Mouse (Mus musculus) embryonic stem cell, embryonic (primary cell): ENCODE results near the gene Tpd52l2.

Source experiments
- CTCF ChIA-PET, 4 experiments: fragments of 300-600 bp in 2 of 4; fragments of 350-600 bp in 2 of 4; sonication (Branson Sonifier 250); formaldehyde crosslinking; loops; one replicate each; lab custom pipeline; 2022; ENCODE audit warnings: inconsistent platforms in 2 of 4; lab: Charles Lee
- POLR2A ChIA-PET, 4 experiments: fragments of 300-600 bp in 2 of 4; fragments of 350-600 bp in 2 of 4; sonication (Branson Sonifier 250); formaldehyde crosslinking; loops; one replicate each; lab custom pipeline; 2022; ENCODE audit warnings: antibody characterized with exemption in 4 of 4, inconsistent platforms in 1 of 4; lab: Charles Lee

Tpd52l2 gene

DNA sequence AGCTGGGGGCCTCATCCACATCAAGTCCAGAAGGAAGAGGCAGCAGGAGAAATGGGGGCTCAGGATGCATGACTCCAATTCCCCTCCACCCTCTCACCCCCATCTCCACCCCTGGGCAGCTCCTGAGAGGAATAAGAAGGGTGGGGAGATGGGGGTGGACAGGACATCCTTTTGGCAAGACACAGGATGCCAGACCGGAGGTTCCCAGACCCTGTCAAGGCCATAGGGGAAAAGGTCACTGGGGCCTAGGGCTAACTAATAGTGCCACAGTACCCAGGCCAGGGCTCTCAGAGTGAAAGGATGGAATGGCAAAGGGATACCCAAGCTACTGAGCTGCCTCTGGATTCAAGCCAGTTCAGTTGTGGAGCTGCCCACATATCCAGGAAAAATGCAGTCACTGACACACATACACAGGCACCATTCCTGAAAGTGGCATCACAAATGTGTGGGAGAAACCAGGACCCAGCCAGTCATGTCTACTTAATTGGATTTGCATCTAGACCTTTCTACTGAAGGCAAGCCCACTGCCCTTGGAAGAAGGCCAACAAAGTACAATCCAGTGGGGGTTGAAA, 24.6 kb upstream of the Tpd52l2 start:
- POLR2A ChIA-PET = interaction anchor here in 1 of 4 experiments (1.2 kb wide), 1 partner anchor 9 kb away, joined by 4 read pairs; no protein-coding TSS in a partner anchor

DNA sequence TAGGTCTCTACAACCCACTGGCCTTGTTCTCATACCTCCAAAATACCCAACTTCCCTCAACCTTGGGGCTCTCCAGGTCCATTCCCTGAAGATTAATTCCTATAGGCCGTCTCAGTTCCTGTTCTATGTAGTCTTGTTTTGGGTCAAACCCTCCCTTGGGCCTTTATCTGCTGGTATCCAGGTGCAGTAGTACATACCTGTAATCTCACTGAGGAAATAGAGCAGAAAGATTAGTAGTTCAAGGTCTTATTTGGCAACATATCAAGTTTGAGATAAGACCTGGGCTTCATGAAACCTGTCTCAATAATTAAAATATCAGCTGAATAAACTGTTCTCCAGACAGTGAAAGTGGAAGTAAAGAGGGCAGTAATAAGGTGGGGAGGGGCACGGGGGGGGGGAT, 13.8 kb upstream of the Tpd52l2 start:
- ChIA-PET CTCF (interaction anchor here (0.5 to 3.6 kb wide), 13 partner anchors 10 to 519 kb away, joined by 3 to 19 read pairs (median 3); partner anchors contain the start of genes Tpd52l2 (in 3 of the 4) and Abhd16b (in 1 of the 4)), POLR2A (interaction anchor here (0.6 to 10.4 kb wide), 11 partner anchors 8 to 116 kb away, joined by 3 to 94 read pairs (median 3); partner anchors contain the start of genes Abhd16b (in 2 of the 4), Tpd52l2 (in 2 of the 4), Dnajc5 (in 1 of the 4) and Samd10 (in 1 of the 4))

More for the DNA sequence above, 24.6 kb upstream of the Tpd52l2 start:
- CTCF ChIA-PET = no interaction called here

DNA sequence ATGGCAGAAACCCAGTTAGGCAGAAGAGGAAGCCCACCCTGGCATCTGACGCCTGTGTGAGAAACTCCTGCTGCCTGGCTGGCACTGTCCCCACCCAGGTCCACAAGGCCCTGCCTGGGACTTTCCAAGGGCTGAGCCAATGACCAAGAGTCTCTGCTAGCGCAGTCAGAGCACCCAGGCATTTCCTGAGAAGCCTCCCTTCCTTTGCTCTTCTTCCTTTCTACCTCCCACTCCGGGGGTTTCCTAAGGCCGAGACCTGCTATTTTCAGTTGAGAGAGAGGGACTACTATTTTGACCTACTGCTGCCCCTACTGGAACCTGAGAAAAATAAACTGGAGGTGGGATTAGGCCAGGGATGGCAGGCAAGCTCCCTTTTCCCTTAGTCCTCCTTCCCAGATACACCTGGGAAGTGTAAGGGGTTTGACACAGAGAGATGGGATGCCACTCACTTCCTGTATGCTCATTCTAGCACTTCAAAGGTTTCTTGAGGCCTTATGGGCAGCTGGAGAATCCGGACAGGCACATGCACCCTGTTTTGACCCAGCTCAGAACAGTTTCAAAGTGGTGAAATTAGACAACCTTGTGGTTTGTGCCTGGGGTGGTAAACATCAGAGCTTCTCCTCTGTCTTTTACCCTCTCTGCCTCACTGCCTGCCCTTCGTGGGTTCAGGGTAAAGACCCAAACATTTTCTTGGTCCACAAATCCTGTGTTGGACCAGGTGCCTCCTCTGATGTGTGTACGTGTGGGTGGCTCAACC, 13.2 kb upstream of the Tpd52l2 start:
- POLR2A ChIA-PET = interaction anchor here (0.6 to 10.4 kb wide), 14 partner anchors 8 to 116 kb away, joined by 3 to 94 read pairs (median 3); partner anchors contain the start of genes Abhd16b (in 3 of the 4), Tpd52l2 (in 2 of the 4), Dnajc5 (in 1 of the 4) and Samd10 (in 1 of the 4)
- CTCF ChIA-PET = interaction anchor here (0.5 to 3.6 kb wide), 15 partner anchors 9 to 520 kb away, joined by 3 to 19 read pairs (median 3); partner anchors contain the start of genes Tpd52l2 (in 3 of the 4) and Abhd16b (in 2 of the 4)

DNA sequence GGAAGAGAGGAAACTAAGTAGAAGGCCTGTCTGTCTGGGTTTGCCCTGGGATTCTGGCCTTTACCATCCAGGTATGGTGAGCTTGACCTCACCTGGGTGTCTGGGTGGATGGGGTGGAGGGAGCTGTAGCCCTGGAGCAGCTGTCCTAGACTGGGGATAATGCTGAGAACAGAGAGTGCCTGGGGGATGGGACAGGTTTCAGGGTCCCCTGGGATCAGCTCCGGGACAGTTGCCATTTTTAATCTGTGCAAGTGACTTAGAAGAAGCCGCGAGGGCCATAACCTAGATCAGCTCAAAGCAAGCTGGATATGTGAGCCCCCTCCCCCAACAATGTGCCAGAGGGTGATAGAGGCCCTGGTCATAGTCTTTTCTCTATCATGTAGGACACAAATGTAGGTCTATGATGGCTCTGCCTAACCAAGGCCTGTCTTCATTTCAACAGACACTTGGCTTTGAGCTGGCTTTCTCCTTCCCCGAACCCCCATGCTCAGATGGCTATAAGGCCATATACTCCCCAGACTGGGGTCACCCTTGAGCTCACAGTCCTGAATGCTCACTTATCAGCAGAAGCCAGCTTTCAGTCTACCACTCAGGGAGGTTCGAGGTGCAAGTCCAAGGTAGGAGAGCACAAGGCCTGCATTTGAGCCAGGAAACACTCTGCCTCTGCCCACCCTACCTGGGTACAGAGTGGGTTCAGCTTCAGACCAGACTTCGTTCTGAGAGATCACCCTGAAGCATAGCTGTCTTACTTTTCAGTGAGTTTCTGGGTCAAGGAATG, 12.3 kb upstream of the Tpd52l2 start:
- ChIA-PET POLR2A (interaction anchor here in 3 of 4 experiments (0.5 to 10.4 kb wide), 12 partner anchors 9 to 114 kb away, joined by 3 to 94 read pairs (median 6); partner anchors contain the start of genes Abhd16b (in 3 of the 3), Dnajc5 (in 2 of the 3) and Tpd52l2 (in 2 of the 3)), CTCF (interaction anchor here in 3 of 4 experiments (0.7 to 3.6 kb wide), 7 partner anchors 9 to 92 kb away, joined by 3 to 19 read pairs (median 4); partner anchors contain the start of genes Abhd16b (in 1 of the 3) and Tpd52l2 (in 1 of the 3))

DNA sequence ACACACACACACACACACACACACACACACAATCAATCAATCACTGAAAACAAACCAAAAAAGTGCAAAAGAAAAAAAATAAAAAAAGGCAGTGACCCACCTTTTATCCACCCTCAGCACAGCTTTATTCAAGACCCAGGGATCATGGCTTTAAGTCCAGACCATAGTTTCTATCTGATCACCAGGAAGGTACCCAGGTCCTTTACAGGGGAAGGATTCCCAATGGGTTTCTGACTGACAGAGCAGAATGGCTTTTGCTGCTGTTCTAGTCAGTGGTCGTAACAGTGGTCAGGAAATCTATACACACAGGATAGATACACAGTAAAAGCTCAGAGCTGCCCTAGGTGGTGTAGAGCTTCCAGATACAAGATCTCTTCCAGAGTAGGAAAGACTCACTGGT, 11.2 kb upstream of the Tpd52l2 start:
- ChIA-PET POLR2A (interaction anchor here in 2 of 4 experiments (1.1 to 10.4 kb wide), 6 partner anchors 11 to 153 kb away, joined by 3 to 94 read pairs (median 11); partner anchors contain the start of genes Dnajc5 (in 2 of the 2), Tpd52l2 (in 2 of the 2) and Abhd16b (in 1 of the 2)), CTCF (interaction anchor here in 3 of 4 experiments (0.6 to 3.6 kb wide), 4 partner anchors 11 to 299 kb away, joined by 3 to 19 read pairs (median 4); partner anchors contain the start of gene Tpd52l2 (in 1 of the 3))

DNA sequence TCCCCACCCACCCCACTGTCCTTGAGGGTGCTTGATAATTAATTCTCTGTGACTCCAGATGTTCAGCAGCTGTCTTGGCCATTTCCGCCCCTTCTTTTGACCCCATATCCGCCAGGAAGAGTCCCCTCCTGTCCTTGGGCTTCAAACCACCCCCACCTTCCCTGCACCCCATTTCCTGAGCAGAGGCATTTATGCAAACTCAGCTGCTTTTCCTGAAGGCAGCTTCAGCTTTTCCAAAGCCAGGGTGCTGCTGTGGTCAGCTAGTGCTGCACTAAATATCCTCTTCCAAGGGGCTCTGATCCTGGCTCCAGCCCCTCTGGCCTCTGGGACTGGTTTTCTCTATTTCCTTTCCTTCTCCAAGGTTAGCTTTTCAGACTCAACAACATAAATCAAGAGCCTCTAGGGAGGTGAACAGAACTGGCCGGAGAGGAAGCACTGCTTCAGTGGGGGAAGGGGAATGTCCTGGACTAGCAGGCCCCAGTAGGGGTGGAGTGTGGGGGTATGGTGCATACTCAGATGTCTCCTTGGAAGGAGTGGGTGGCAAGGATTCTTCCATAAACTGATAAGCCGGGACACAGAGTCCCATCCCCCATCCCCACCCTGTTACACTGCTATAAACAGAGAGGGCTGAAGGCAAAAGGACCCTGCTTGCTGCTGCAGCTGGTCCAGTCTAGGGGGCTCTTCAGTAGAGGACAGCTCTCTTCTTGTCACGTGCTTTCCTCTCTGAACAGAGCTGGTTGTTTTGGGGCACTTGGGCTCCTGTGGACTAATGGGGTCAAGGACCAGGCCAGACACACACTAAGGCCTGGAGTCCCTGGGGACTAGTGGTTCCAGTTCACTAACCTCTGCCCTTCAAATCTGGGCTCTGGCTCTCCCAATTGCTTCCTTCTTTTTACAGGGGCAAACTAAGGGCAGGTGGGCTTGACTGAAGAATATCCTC, 9.3 kb upstream of the Tpd52l2 start:
- POLR2A ChIA-PET = interaction anchor here (0.6 to 10.4 kb wide), 18 partner anchors 9 to 1933 kb away, joined by 3 to 94 read pairs (median 3); partner anchors contain the start of genes Tpd52l2 (in 3 of the 4), Dnajc5 (in 2 of the 4), Abhd16b (in 1 of the 4) and Ppdpf (in 1 of the 4)
- CTCF ChIA-PET = interaction anchor here in 3 of 4 experiments (0.5 to 1.9 kb wide), 5 partner anchors 8 to 39 kb away, joined by 3 to 8 read pairs (median 4); partner anchors contain the start of gene Tpd52l2 (in 2 of the 3)

DNA sequence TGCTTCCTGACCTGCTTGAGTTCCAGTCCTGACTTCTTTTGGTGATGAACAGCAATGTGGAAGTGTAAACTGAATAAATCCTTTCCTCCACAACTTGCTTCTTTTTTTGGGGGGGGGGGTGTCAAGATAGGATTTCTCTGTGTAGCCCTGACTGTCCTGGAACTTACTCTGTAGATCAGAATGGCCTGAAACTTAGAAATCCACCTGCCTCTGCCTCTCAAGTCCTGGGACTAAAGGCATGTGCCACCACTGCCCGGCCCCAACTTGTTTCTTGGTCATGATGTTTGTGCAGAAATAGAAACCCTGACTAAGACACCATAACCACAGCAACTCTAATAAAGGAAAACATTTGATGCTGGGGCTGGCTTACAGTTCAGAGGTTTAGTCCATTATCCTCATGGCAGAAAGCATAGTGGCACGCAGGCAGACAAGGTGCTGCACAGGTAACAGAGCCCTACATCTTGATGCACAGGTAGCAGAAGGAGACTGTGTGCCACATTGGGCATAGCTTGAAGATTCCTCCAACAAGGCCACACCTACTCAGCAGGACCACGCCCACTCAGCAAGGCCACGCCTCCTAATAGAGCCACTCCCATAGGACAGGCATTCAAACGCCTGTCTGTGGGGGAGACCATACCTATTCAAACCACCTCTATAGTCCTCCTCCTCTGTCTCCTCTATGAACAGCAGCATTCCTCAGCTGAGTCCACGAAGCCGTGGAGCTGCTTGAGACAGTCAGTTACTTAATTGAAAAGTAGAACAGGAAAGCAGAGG, 5.3 kb upstream of the Tpd52l2 start:
- POLR2A ChIA-PET = interaction anchor here in 3 of 4 experiments (0.5 to 13.6 kb wide), 20 partner anchors 8 to 401 kb away, joined by 3 to 94 read pairs (median 4); partner anchors contain the start of genes Dnajc5 (in 3 of the 3) and Samd10 (in 1 of the 3)

DNA sequence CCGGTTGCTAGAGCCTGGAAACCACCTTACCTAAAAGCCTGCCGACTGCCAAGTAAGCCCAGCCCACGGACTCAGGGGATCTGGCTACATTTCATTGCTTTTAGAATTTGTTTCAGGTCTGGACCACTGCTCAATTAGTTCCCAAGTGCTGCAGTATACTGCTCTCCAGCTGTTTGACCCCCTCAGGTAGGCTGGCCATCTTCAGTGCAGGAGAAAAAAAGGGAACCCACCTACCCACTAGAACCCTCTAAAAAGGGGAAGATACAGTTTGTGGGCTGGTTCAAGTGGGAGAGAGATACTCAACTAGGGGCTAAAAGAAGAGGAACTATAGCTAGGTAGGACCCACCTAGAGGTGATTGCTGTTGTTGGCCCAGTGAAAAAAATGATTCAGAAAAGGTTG, 4.7 kb upstream of the Tpd52l2 start:
- ChIA-PET POLR2A (interaction anchor here (0.5 to 13.6 kb wide), 19 partner anchors 9 to 402 kb away, joined by 3 to 94 read pairs (median 4); partner anchors contain the start of genes Dnajc5 (in 3 of the 4) and Lime1 (in 1 of the 4)), CTCF (interaction anchor here in 2 of 4 experiments (1.2 to 2.3 kb wide), 4 partner anchors 8 to 100 kb away, joined by 3 to 9 read pairs (median 4); no protein-coding TSS in a partner anchor)

More for the DNA sequence above, 5.3 kb upstream of the Tpd52l2 start:
- CTCF ChIA-PET = interaction anchor here in 2 of 4 experiments (0.5 to 1.6 kb wide), 6 partner anchors 29 to 305 kb away, joined by 3 to 4 read pairs (median 3); partner anchors contain the start of gene Ppdpf (in 1 of the 2)

DNA sequence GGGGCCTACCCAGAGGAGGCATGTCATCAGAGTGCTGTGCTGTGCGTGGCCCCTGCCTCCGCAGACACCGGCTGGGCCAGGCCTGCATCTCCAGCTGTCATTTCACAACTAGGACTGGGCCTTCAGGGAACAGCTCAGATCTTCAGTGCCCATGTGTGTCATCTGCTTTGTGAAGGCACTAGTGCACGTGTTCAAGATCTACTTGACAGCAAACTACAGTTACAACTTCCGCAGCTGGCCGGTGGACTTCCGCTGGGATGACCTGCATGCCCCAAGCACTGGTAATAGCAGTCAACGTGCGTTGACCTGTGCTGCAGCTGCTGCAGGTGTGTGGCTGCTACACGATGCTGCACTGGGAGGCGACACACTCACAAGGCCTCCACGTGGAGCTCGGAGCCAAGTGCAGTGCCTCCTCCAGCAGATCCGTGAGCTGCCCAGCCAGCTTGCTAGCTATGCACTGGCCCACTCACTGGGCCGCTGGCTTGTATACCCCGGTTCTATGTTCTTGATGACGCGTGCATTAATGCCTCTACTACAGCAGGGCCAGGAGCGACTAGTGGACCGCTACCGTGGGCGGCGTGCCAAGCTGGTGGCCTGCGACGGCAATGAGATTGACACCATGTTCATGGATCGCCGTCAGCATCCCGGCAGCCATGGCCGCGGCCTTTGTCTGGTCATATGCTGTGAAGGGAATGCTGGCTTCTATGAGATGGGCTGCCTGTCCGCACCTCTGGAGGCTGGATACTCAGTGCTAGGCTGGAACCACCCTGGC, 3.6 kb upstream of the Tpd52l2 start, which contains the start of gene Abhd16b:
Gene Abhd16b, plus strand, starts transcription at position 51 of the 772 bp plus-strand sequence.
- ChIA-PET POLR2A (interaction anchor here in 3 of 4 experiments (0.5 to 13.6 kb wide), 20 partner anchors 9 to 357 kb away, joined by 3 to 94 read pairs (median 4); partner anchors contain the start of genes Dnajc5 (in 2 of the 3) and Samd10 (in 1 of the 3)), CTCF (interaction anchor here (0.5 to 2.3 kb wide), 12 partner anchors 9 to 585 kb away, joined by 3 to 9 read pairs (median 3); partner anchors contain the start of gene Dnajc5 (in 1 of the 4))

DNA sequence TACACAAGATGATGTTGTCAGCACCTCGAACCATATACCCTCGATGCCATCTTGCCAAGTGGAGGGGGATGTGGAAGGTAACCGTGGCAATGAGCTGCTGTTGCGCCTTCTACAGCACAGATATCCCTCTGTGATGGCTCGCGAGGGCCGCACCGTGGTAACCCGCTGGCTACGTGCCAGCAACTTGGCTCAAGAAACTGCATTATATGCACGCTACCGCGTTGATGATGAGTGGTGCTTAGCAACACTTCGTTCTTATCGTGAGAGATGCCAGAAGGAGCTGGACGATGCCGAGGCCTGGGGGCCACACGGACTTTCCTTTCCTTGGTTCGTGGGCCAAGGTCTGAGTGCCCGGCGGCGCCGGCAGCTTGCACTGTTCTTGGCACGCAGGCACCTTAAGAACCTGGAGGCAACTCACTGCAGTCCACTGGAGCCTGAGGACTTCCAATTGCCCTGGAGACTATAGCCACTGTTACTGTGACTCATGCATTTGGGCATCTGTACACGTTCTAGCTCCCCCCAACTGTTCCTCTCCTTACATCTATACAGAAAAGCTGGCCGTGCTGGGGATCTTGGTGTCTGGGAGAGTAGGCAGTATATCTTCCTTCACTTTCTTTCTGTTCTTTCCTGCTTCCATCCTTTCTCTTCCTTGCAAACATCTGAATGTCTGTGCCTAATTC, 2.5 kb upstream of the Tpd52l2 start:
- ChIA-PET POLR2A (interaction anchor here in 3 of 4 experiments (0.5 to 13.6 kb wide), 13 partner anchors 8 to 777 kb away, joined by 3 to 94 read pairs (median 3); partner anchors contain the start of genes Dnajc5 (in 2 of the 3), Ppdpf (in 1 of the 3) and Zbtb46 (in 1 of the 3)), CTCF (interaction anchor here in 2 of 4 experiments (0.7 to 2.3 kb wide), 3 partner anchors 10 to 586 kb away, joined by 3 to 9 read pairs (median 5); partner anchors contain the start of gene Dnajc5 (in 1 of the 2))

DNA sequence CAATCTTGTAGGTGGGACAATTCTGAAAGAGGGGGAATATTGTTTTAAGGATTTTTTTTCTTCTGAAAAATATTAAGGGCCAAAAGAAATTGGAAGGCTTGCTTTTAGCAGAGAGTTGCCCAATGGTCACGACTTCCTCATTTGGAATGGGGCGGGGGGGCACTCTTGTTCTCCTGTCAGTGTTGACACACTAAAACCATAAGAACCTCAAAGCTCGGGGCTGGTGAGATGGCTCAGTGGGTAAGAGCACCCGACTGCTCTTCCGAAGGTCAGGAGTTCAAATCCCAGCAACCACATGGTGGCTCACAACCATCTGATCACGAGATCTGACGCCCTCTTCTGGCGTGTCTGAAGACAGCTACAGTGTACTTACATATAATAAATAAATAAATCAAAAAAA, 1.1 kb upstream of the Tpd52l2 start:
- ChIA-PET POLR2A (interaction anchor here in 3 of 4 experiments (0.9 to 13.6 kb wide), 25 partner anchors 8 to 575 kb away, joined by 3 to 95 read pairs (median 6); partner anchors contain the start of genes Dnajc5 (in 3 of the 3), Arfrp1 (in 1 of the 3), Rtel1 (in 1 of the 3) and Stmn3 (in 1 of the 3)), CTCF (interaction anchor here (0.7 to 2.4 kb wide), 27 partner anchors 8 to 309 kb away, joined by 3 to 19 read pairs (median 5); partner anchors contain the start of genes Dnajc5 (in 2 of the 4), Ppdpf (in 2 of the 4) and Arfrp1 (in 1 of the 4))

DNA sequence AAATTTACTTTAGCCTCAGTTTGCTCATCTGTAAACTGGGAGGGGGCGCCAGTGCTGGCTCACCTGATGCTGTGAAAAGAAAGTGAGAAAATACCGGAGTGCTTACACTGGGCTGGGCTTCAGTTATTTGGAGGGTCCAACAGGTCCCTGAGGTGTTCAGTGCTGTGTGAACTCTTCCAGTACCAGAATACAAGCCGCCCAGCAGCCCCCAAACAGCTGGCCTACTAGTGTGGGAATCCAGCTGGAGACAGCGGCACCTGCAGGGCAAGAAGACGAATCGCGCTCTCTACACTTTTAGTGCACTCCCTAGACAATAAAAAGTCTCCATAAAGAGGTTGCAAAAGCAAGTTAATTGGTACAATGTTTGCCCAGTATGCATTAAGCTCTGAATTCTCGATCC, 661 bp upstream of the Tpd52l2 start:
- ChIA-PET CTCF (interaction anchor here (0.6 to 2.4 kb wide), 33 partner anchors 8 to 310 kb away, joined by 3 to 19 read pairs (median 4); partner anchors contain the start of genes Dnajc5 (in 2 of the 4), Ppdpf (in 2 of the 4) and Arfrp1 (in 1 of the 4)), POLR2A (interaction anchor here in 3 of 4 experiments (0.6 to 13.6 kb wide), 39 partner anchors 8 to 606 kb away, joined by 3 to 95 read pairs (median 5); partner anchors contain the start of genes Dnajc5 (in 3 of the 3), Zbtb46 (in 2 of the 3), Arfrp1 (in 1 of the 3) and Rtel1 (in 1 of the 3))
